Mouse (Mus musculus) G1E-ER4 (cell line): ENCODE measurements around the gene Cyp27a1. TPM values are rescaled to one million over a fixed set of nuclear protein-coding genes. Genes with fewer than 3 reads are reported as not detected.

ENCODE experiments used
- GATA1 ChIP-seq: IDR thresholded peaks from one replicate; pipeline ENCODE4 v1.8.0; 2012; ENCODE audit warnings: low read length, inconsistent platforms
- polyA plus RNA-seq: library from polyadenylated mRNA; stranded (reverse); fragments of >175 nt; gene quantifications from 2 replicates; pipeline ENCODE4 v1.2.3, GENCODE M21; 2012

Gene Cyp27a1
- polyA plus RNA-seq, 1 experiment, result not detected

DNA sequence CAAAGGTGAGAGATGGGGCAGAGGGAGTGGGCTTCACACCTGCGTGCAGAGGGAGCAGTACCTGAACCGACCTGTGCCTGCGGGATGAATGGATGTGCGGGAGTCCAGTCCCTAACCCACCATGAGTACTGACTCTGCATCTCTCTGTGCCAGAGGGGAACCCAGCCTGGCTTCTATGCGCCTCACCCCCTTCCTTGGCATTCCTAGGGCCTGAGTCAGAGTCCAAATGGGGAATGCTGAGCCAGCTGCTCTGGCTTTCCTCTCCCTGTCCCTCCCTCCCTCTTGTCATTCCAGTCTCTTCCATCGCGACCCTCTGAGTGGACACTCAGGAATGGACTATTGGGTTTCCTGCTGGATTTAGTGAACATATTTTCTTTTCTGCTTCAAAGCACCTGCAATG is 35.9 kb downstream of the Cyp27a1 start:
- TF ChIP-seq GATA1, result no peak

DNA sequence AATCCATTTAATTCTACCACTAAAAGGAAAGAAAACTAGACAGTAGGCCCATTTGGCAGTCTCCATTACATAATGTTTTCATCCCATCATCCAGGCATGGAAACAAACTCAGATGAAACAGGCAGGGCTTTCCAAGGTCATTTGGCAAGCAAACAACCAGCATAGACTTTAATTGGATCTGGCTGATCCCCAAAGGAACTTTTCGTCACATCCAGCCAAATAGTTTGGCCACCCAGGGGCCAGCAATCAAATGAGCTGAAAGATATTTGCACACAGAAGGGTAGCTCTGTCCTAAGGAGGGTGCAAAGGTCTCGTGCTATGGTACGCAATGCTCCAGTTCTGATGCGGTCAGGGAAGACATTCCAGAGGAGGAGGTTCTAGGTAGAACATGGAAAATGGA is 37.3 kb downstream of the Cyp27a1 start:
- TF ChIP-seq GATA1, result no peak

DNA sequence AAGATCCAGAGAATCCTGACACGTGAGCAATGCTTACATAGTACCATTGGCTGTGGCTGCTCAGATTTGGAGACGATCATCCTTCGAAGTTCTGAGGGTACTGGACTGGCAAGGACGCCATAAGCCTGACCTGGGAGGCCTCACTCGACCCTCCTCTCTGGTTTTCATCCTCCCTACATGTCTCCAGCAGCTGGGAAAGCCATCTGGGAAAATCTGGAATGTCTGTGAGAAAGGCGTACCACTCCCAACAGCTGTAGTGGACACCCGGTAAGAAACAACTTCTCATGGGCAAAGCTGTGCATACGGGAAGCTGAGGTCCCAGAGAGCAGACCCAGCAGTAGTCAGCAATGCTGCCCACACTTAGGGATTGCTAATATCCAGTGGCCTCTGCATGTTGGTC is 38.8 kb downstream of the Cyp27a1 start:
- no peak for TF ChIP-seq GATA1

DNA sequence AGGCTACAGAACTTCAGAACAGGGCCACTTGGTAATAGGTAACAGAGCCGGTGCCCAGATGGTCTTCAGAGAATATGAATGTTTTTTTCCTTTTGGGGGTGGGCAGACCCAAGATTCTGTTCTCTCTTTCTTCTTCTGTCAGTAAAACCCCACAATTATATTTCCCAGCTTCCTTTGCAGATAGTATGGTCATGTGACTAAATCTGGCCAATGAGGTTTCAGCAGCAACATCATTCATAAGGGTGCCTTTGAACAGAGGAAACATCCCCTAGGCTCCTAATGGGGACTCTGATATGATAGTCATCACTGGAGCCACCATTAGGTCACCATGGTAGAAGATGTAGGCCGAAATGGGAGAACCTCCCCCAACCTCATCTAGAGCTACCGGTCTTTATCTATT is 39.5 kb downstream of the Cyp27a1 start:
- no peak for TF ChIP-seq GATA1

DNA sequence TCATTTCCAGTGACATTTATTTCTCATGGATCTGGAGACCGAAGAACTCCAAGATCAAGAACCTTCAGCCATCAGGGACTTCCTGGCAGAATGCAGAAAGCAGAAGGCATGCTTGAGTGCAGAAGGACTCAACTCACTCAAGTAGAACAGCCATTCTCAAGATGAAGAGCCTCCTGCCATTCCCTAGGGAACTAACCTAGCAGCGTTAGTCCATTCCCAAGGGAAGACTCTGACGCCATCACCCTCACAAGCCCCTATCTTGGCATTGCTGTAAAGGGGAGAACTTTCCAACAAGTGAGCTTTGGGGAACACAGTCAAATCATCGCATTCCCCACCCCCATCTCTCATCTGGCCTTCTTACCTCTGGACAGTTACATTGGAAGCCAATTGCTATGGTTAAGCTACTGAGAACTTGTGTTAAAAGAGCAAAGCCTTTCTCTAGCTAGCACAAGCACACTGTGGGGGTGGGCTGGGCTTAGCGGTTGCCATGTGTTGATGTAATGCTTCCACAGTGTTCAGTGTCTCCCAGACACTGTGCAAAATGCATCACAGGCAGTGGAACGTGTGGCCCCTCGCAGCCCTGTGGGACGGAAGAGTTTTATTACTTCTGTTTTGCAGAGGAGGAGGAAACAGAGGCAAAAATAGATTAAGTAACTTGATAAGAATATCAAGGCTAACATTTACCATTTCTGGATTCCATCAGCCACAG is 40.0 kb downstream of the Cyp27a1 start:
- TF ChIP-seq GATA1, result no peak

DNA sequence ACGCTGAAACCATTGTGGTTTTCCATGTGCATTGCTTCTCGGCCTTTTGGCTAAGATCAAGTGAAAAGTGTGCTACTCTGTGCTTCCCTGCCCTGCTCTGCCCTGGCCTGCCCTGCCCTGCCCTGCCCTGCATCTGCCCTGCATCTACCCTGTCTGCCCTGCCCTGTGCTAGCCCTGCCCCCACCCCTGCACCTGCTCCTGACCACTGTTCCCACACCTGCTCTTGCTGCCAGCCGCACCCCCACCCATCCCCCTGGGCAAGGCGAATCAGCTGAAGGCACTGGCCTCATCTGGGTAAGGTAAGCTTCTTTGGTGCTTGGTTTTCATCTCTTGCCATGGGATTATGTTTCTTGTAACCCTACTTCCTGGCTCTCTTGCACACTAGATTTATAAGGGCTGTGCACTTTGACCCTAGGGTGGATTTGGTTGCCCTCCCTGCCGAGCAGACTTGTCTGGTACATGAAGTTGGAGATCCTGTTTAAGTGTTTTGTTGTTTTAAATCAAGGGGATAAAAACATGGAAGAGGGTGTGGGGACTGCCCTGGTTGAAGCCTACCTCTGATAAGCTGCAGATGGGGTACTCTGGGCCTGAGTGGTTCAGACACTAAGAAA is 40.9 kb downstream of the Cyp27a1 start:
- no peak for TF ChIP-seq GATA1

- no peak for TF ChIP-seq GATA1
Measured at GRCm38 (mm10) chr1:74759773-74760172, 46.4 kb downstream of the Cyp27a1 start.

GRCm38 (mm10) chr1:74763081-74763480 is 49.7 kb downstream of the Cyp27a1 start:
- TF ChIP-seq GATA1, result no peak

DNA sequence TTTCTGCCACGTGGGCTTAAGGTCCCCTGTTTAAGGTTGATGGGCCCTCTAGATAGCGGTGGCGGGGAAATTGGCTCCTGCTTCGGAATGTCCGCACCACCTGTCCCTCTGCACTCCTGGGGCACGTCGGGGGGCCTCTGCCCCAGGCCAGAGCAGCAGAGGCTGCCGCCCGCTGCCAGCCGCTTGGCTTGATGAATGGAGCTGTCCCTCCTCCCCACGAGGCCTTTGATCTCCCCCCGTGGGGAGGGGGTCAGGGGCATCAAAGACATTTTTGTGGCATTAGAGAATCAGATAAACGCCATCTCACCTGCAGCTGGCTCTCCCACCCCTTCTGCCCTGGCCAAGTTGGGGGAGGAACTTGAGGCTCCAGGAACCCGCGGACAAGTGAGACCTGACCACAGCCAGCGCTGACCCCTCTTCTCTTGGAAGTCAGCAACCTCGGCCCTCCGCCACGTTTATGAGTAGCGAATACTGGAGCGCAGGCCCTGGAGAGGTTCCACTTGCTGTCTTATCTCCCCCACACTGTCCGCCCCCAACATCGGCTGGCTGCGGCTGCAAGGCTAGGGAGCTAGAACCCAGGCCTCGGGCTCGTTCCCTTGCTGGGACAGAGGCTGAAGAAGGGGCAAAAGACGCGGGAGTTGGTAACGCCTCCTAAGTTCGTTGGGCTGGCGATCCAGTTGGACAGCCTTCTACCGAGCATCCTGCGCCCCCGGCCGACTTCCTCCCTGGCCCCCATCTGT is 57.5 kb downstream of the Cyp27a1 start:
- TF ChIP-seq GATA1, result no peak

GRCm38 (mm10) chr1:74771467-74771844 is 58.1 kb downstream of the Cyp27a1 start:
- TF ChIP-seq GATA1, result no peak

- no peak for TF ChIP-seq GATA1
Measured at GRCm38 (mm10) chr1:74771845-74771930, 58.3 kb downstream of the Cyp27a1 start, which contains the start of gene Wnt6. TSS of gene Wnt6 (plus strand) at chr1:74771892.

DNA sequence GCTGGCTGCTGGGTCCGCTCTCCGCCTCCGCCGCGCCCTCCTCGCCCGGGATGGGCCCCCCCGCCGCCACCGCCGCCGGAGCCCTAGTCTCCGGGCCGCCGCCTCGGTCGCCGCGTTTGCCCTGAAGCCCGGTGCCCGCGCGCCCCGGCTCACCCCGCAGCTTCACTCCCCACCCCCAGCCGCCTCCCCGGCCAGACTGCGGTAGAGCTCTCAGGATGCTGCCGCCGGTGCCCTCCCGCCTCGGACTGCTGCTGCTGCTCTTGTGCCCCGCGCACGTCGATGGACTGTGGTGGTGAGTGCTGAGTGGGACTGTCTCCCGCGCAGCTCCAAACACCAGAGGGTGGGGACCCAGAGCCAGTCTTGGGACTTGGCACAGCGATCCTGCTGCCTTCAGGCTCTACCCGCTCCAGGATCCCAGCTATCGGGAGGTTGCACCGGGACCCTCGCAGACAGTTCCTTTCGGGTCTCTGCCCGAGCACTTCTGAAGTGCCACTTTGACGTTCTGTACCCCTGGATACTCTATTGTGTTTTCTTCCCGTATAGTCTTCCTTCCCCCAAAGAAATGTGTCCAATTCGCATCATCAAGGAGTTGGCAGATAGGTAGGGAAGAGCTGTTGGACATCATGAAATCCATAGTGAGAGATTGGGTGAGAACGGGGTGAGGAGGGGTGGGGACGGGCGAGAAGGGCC is 58.7 kb downstream of the Cyp27a1 start:
- TF ChIP-seq GATA1, result no peak

- TF ChIP-seq GATA1, result no peak
Measured at GRCm38 (mm10) chr1:74773136-74773535, 59.8 kb downstream of the Cyp27a1 start.

- TF ChIP-seq GATA1, result no peak
Measured at GRCm38 (mm10) chr1:74774062-74774461, 60.7 kb downstream of the Cyp27a1 start.

- TF ChIP-seq GATA1, result no peak
Measured at GRCm38 (mm10) chr1:74775816-74776215, 62.4 kb downstream of the Cyp27a1 start.

GRCm38 (mm10) chr1:74778934-74779486 is 65.6 kb downstream of the Cyp27a1 start:
- TF ChIP-seq GATA1, result no peak
